Mouse (Mus musculus) kidney, postnatal 10 days (tissue): ENCODE results near the gene Gm28035.

Experiments used
- DNase-seq: peaks from one replicate; pipeline ENCODE4 v3.0.0; 2021; ENCODE audit warnings: mixed read lengths

Gene Gm28035

GRCm38 (mm10) chr2:30238906-30239465 lies 1.4 kb upstream of the Gm28035 start:
- DNase-seq, result no peak

GRCm38 (mm10) chr2:30239777-30240176 lies 590 bp upstream of the Gm28035 start:
- peak; percentile 78 for DNase-seq

- DNase-seq, result peak; percentile 83
Observed at GRCm38 (mm10) chr2:30242509-30242908, 2.1 kb downstream of the Gm28035 start.

- DNase-seq, result no peak
Observed at GRCm38 (mm10) chr2:30243391-30243790, 3.0 kb downstream of the Gm28035 start.

- DNase-seq, result no peak
Observed at GRCm38 (mm10) chr2:30244595-30245178, 4.3 kb downstream of the Gm28035 start.

GRCm38 (mm10) chr2:30247036-30247435 lies 6.7 kb downstream of the Gm28035 start:
- no peak for DNase-seq

GRCm38 (mm10) chr2:30247681-30248080 lies 7.3 kb downstream of the Gm28035 start:
- no peak for DNase-seq

- DNase-seq, result no peak
Observed at GRCm38 (mm10) chr2:30249182-30249581, 8.8 kb downstream of the Gm28035 start.

- DNase-seq, result no peak
Observed at GRCm38 (mm10) chr2:30250166-30251128, 10.1 kb downstream of the Gm28035 start.

- peak; percentile 59 for DNase-seq
Observed at GRCm38 (mm10) chr2:30251417-30252104, 11.2 kb downstream of the Gm28035 start.

GRCm38 (mm10) chr2:30252521-30252920 lies 12.2 kb downstream of the Gm28035 start:
- DNase-seq, result no peak

GRCm38 (mm10) chr2:30253809-30254208 lies 13.4 kb downstream of the Gm28035 start:
- DNase-seq, result no peak

GRCm38 (mm10) chr2:30255631-30256395 lies 15.4 kb downstream of the Gm28035 start:
- no peak for DNase-seq

- no peak for DNase-seq
Observed at GRCm38 (mm10) chr2:30256616-30257350, 16.4 kb downstream of the Gm28035 start.

- DNase-seq, result no peak
Observed at GRCm38 (mm10) chr2:30257699-30258460, 17.5 kb downstream of the Gm28035 start.

- DNase-seq, result peak; percentile 54
Observed at GRCm38 (mm10) chr2:30258600-30258999, 18.2 kb downstream of the Gm28035 start.

- DNase-seq, result no peak
Observed at GRCm38 (mm10) chr2:30259131-30260064, 19.0 kb downstream of the Gm28035 start.

GRCm38 (mm10) chr2:30261064-30261736 lies 20.8 kb downstream of the Gm28035 start:
- DNase-seq, result no peak
